Mouse (Mus musculus): ENCODE data around the gene Adcy4.
A peak's percentile ranks its signal among the peaks of the same experiment; 100 is the strongest.

Adcy4 gene

DNA sequence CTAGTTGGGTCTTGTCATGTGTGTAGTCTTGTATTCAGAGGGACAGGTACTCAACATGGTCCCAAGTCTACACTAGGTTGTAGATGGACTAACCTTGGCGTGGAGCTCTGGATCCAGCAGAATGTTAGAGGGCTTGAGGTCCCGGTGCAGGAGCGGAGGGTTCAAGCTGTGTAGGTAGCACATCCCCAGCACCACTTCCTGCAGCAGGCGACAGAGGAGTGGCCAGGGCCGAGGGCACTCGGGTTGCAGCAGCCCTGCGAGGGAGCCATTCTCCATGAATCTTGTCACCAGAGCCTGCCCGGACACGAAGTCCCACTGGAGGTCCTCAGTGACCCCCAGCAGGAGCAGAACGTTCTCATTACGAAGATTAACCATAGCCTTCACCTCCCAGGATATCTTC is 3.8 kb upstream of the Adcy4 start:
- no peak for DNase-seq

DNA sequence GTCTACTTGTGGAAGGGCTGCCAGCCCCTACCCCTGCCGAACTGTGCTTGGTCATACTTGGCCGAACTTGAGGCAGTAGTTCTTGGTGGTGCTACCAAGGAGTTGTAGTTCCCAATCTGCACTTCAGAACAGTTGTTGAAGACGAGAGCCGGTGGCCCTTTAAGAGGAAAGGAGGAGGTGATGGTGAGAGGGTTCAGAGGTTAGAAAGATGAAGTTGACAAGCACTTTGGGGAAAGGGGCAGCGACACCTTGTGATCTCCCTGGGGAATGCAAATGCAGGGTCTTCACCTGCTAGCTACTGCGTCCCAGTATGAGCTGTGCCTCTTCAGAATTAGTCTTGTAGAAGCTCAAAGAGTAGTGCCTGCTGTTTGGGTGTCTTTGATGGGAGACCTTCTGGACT is 1.3 kb upstream of the Adcy4 start:
- no peak for DNase-seq

DNA sequence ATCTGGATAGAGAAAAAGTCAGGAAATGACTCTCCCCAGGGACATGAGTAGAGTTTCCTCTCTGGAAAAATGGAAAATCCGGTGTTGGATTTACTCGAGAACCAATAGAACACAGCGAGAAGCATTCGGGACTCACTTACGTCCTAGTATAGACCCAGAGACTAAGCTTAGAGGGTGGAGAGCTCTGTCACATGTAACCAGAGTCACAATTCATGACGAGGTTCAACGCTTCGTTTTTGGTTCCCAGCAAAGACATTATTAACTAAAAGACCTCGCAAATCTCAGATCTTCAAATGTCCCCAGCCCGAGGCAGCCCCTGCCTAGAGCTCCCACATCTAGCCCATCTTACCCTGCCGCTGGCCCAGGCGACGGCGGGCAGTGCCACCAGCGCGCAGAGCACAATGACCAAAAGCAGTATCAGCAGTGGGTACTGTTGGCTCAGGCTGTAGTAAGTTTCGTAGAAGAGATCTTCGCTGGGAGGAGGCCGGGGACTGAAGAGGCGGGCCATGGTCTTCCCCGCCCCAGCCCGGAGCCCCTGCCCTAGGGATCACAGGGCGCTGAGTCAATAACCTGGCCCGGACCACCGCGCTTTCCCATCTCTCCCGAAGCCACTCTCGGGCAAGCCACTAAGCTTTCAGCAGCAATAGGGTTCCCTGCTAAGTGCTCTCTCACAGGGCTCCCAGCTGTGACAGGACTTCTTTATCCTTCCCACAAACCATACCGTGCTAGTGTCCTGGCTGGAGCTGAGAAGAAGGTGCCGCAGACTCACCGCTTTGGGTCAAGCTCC is 531 bp downstream of the Adcy4 start:
- DNase-seq, result no peak

DNA sequence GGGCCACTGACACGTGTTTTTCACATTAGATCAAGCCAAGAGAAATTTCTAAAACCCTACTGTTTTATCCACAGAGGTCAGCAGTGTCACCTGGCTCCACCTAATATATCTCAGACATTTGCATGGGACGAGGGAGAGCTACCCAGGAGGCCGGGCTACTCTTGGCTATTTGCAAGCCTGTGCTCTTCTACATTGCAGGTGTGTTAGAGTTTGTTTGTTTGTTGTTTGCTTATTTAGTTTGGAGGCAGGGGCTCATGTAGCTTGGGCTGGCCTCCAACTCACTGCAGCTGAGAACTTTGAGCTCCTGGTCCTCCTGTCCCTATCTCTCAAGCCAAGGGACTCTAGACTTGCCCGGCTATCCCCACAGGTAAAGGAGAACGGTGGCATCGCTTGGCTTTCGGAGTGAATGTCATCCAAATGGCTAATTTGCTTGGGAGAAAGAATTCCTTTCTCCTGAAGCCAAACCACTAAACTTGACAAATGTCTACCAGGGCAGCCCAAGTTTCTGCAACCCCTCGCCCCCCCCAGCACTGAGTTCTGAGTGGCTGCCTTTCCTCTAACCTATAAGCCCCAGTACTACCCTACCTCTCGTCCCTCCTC is 1.4 kb downstream of the Adcy4 start:
- DNase-seq, result no peak

DNA sequence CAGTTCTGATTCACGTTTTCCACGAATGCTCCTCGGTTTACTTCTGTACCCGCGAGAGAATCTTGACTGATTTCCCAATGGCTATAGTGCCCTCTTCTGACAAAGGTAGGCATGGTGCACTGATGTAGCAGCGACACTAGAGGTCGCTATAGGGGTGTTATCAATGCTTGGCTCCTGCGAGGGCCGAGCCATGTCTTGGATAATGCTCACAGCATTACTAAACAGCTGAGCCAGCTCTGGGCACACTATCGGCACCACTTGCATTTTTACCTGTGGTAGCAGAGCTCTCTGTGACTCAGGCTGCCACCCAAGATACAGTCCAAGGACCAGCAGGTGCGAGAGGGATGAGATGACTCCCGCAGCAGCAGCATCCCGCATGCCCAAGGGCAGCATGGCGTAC is 2.6 kb downstream of the Adcy4 start:
- DNase-seq, result peak; percentile 78

DNA sequence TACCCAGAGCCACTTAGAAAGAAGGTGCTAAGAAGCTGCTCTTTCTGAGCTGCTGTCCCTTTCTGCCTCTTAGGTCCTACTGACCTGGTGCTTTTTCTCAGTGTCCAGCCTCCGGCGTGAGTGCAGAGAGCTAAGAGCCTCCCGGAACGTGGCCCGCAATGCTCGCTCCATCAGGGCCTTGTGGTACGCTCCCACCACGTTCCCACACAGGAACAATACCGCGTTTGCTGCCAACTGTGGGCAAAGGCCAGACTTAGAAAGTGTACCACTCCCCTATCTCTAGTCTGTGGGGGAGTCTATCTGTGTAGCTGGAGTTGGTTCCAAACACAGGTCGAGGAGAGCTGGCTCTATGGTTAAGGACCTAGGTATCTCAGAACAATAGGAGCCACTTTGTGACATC is 3.2 kb downstream of the Adcy4 start:
- DNase-seq, result no peak

DNA sequence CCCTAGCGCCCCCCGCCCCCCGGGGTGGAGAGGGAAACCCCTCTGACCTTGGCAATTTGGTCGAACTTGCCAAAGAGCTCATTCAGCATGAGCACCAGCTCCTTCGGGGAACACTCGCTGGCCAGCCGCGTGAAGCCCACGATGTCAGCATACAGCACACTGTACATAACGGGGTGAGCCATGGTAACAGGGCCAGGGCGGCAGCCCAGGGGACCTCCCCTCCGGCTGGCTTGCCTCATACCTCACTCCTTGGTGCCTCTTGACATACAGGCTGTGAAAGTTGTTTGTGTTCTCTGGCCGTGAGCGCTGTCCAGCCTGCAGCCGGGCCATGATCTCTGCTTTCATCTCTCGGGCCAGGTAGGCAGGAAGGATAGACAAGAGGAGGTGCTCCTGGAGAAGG is 4.2 kb downstream of the Adcy4 start:
- DNase-seq, result no peak

DNA sequence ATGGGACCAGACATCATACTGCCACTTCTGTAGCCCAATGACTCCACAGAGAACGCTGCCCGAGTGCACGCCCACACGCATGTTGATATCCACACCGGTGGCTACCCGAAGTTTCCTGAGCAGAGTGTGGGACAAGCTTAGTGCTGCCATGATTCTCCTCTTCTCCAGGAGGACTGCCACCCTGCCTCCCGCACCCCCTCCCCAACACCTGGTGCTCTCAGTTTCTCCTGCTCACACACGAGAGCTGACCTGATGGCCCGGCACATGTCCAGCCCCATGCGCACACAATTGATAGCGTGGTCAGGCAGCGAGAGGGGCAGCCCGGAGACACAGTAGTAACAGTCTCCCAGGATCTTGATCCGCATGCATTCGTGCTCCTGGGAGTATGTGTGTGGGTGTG is 5.2 kb downstream of the Adcy4 start:
- DNase-seq, result no peak

DNA sequence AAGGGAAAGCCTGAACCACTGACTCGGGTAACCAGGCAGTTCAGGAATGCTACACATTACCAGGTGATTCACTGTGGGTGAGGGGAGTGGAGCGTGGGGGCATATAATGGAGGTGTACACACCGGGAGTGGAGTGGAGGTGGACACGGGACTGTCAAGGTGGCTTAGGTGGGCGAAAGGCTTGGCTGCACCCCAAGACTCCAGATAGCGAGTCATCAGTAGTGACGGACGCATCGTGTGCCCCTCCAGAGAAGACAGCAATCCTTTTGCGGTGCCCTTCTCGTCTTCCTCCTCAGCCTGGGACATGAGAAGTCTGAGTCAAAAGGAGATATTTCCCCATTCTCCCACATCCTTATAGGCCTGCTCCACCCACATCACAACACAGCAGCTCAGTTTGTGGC is 6.1 kb downstream of the Adcy4 start:
- DNase-seq, result no peak

DNA sequence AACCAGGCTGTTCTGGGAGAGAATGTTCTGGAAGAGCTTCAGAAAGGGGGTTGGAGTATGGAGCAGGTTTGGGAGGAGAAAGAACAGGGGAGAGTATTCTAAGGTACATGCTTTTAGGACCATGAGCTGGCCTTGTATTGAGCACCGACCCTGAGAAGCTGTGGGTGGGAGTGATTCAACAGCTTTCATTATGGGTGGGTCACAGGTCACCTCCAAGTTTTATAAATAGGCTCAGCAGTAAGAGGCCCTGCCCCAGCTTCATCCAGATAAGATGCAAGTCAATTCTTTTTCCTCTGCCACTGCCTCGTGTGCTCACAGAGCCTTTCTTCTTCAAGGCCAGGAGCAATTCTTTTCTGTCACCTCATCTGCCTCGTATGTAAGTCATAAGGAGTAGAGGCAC is 6.7 kb downstream of the Adcy4 start:
- no peak for DNase-seq

DNA sequence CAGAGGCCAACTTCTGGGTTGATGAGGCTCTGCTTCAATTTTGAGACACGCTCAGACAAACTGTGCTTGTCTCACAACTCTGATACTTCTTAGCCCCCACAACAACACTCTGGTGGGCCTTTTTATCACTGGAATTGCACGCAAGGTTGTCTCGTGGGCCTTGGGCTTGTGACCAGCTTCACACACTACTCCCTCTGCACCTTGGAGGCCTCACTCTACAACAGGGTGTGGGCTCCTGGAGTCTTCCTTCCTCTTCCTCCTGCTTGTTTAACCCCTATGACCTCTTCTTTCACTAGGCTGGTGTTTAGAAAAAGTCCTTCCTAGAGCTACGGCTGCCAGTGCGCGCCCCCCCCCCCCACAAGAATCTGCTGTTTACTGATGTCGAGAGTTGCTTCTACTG is 7.2 kb downstream of the Adcy4 start:
- DNase-seq, result no peak

DNA sequence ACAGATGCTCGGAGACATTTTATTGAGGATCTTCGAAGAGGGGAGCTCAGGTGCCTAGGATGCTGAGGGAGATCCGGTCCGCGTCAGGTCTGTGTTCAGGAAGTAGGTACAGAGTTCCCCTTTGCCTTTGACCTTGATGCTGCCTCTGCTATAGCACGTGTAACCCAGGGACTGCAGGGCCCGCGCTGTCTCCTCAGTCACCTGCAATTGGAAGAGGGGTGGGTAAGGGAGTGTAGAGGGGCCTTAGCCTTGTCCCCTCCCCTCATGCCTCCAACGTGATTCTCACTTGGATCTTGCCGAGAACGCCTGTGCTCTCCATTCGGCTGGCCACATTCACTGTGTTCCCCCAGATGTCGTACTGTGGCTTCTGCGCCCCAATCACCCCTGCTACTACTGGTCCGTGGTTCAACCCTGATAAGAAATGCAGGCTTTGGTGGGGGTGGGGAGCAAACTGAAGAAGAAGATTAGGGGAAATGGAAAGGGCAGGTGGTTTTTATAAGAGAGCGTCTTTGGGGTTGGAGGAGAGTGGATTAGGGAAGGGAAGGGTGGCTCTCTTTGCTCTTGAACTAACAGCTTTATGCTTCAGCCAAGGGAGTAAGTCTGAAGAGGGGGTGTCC is 14.7 kb downstream of the Adcy4 start:
- DNase-seq, result no peak

DNA sequence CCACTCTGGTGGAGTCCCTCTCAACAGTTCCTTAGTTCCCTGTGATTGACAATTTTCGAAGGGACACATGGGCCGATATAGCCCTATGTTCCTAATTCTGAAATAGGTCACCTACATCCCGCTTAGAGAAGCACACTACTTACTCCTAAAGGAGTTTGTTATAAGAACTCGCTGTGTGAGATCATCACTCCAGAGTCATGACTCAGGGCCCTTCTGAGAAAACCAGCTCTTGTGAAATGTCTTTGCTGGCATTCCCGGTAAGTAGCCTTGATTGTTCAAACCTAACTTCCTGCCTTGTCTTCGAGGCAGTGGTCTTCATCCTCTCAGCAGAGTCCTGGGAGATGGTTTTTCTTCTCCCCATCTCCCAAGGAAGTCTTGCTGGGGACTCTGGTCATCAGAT is 15.3 kb downstream of the Adcy4 start:
- no peak for DNase-seq

DNA sequence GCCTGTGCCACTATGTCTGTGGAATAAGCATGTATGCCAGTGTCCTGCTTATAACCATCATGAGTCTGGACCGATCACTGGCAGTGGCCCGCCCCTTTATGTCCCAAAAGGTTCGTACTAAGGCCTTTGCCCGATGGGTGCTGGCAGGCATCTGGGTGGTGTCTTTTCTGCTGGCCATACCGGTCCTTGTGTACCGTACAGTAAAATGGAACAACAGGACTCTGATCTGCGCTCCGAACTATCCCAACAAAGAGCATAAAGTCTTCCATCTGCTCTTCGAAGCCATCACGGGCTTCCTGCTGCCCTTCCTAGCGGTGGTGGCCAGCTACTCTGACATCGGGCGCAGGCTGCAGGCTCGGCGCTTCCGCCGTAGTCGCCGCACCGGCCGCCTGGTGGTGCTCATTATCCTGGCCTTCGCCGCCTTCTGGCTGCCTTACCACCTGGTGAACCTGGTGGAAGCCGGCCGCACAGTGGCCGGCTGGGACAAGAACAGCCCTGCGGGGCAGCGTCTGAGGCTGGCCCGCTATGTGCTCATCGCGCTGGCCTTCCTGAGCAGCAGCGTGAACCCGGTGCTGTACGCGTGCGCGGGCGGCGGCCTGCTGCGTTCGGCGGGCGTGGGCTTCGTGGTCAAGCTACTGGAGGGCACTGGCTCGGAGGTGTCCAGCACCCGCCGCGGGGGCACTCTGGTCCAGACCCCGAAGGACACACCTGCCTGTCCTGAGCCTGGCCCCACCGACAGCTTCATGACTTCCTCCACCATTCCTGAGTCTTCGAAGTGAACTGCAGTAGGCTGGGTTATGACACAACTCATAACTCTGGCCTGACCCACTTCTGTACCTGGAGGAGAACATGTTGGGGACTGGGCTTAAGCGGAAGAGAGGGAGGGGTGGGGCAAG is 16.1 kb downstream of the Adcy4 start:
- DNase-seq, result peak; percentile 82

DNA sequence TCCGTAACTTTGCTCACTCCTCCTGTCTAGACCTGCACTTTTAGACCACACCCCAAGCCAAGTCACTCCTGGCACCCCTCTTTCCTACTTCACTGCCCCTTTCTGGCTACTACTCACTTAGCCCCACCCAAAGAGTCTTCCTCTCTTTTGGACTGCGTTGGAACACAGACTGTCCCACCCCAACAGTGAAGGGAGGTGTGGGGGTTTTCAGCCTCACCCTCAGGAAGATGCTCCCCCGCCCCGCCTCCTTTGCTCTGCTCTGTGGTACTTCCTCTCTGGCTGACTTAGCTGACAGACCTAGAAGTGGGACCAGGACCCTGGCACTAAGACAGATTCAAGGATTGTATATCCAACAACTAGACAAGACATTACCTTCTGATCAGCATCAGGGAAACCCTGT is 18.2 kb downstream of the Adcy4 start, which contains the start of gene Ltb4r1:
Gene Ltb4r1, plus strand, starts transcription at position 267 of the 400 bp plus-strand sequence.
- no peak for DNase-seq

DNA sequence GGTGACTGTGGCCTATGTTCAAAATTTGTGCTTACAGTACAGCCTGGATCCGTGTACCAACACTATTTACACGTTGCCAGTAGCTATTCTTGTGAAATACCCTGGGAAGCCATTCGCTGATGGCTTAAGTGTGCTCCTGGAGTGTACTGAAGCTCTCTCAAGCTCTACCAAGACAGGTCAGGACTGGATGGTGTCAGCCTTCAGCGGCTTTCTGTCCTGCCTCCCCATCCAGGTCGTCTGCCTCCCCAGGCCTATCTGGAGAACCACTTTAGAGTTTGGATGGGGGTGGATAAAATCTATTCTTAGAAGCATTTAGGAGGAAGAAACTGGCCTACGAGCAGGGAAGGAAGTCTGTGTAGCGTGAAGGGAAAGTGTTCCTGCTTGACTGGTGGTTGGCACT is 20.7 kb downstream of the Adcy4 start:
- DNase-seq, result no peak

DNA sequence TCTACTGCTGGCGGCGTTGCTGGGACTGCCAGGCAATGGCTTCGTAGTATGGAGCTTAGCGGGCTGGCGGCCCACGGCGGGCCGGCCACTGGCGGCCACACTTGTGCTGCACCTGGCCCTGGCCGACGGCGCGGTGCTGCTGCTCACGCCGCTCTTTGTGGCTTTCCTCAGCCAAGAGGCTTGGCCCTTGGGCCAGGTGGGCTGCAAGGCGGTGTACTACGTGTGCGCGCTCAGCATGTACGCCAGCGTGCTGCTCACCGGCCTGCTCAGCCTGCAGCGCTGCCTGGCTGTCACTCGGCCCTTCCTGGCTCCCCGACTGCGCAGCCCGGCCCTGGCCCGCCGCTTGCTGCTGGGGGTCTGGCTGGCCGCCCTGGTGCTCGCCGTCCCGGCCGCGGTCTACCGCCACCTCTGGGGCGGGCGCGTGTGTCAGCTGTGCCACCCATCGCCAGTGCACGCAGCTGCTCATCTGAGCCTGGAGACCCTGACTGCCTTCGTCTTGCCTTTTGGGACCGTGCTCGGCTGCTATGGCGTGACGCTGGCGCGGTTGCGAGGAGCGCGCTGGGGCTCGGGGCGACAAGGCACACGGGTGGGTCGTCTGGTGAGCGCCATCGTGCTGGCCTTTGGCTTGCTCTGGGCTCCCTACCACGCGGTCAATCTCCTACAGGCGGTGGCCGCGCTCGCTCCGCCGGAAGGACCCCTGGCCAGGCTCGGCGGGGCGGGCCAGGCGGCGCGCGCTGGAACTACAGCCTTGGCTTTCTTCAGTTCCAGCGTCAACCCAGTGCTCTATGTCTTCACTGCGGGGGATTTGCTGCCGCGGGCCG is 21.7 kb downstream of the Adcy4 start:
- no peak for DNase-seq

DNA sequence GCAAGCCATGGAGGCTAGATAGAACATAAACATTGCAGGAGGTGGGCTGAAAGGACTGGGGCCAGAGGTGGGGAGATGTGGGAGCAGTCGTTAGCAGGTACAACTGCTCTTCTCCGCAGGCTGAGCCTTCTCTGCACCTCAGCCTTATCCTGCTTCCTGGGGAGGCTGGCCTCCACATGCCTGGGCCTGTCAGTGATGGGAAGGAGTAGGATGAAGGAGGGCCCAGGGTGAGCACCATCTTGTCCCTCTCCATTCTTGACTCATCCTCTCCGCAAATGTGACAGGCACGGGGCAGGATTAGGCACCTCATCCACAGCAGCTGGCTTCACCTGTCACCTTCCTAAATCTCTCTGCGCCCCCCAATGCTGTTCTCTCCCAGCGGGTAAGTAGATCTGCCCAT is 22.7 kb downstream of the Adcy4 start, which contains the start of gene Ltb4r2:
Gene Ltb4r2, plus strand, starts transcription at position 266 of the 400 bp plus-strand sequence.
- no peak for DNase-seq

DNA sequence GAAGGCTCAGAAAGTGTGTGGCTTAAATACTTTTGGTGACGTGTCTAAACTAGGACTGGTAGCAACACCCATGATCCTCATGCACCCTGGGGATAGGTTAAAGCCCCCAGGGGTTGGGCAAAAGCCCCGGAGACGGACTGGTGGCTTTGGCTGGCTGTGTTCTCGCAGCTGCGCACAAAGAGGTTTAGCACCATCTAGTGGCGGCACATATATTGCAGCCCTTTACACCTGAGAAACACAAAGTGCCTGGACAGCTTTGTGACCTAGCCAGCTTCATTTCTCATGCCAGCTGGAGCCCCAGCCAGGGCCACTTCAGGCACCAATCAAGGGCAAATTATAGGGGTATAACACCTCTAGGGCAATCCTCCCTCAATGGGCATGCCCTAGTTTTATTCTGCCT is 23.7 kb downstream of the Adcy4 start:
- peak; percentile 90 for DNase-seq

DNA sequence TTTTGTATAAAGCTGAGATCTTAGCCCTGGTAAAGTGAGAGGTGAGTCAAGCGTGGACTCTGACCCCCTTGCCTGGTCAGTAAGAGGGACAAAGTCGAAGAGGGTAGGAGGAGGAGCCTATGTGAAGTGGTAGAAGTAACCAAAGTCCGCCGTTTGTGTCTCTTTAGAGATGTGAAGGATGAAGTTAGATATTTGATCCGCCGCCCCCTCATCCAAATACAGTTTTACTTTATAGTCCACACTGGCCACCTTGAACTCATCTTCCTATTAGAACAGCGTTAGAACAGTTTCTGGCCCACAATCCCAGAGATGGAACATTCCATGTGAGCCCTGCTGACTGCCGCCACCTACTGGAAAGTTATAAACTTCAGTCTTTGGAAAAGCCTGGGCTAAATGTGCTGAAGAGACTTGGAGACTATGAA is 25.5 kb downstream of the Adcy4 start, which contains the start of gene Cideb:
Gene Cideb, minus strand, starts transcription at position 96 of the 422 bp plus-strand sequence.
- DNase-seq, result no peak

DNA sequence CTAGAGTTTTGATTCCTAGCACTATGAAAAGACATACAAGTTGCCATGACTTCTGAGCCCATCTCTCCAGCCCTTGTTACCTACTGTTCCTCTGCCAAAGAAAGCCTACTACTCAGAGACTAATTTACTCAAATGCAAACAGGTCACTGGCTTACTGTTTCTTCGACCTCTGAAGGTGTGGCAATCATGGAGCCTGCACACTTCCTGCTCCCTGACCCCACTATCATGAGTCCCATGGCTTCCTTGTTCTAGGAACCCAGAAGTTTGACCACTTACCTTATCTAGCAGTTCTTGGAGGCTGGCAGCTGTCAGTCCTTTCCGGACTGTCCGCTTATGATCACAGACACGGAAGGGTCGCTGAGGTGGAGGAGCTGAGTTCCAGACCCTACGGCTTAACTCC is 26.3 kb downstream of the Adcy4 start:
- no peak for DNase-seq
